Mouse (Mus musculus): ENCODE measurements around the gene Socs5. TPM values are rescaled to one million over a fixed set of nuclear protein-coding genes. Genes with fewer than 3 reads are reported as not detected.

The Socs5 gene
- polyA plus RNA-seq, 1 experiment from 2014 or later = 17.7 TPM

DNA sequence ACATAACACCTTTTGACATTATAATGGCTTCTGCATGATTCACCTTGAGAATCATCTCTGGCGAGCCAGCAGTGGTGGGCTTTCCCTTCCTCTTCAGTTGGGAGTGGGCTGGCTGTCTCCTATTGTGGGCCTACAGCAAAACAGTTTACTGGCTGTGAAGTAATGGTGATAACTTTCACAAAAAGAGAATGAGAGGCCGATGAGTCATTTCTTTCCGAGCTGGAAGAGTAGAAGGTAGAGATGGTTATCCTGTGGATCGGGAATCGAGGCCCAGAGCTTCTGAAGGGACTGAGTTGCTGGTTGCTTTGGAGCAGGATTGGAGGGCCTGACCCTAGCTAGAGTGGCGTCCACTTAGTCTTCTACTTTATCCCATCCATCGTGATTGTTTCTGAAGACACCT is 2.0 kb downstream of the Socs5 start:
- WGBS = 82% methylated on average over 7 of the region's 7 CpGs
- ATAC-seq (ENCODE audit: low FRiP score) = no peak
- H3K27ac ChIP-seq (replicated peaks) = no peak overlapping the region
- no peaks in the 10 kb centered on the region for H3K9me3 ChIP-seq (replicated peaks)
- H3K9ac ChIP-seq (replicated peaks) = no peak overlapping the region
- H3K4me1 ChIP-seq = peaks cover 33% of the 10 kb centered on the region
- H3K36me3 ChIP-seq = no peaks in the 10 kb centered on the region
- H3K4me3 ChIP-seq (replicated peaks) = no peak overlapping the region
- peak overlapping the region; percentile 37 for H3K4me2 ChIP-seq
- no peaks in the 10 kb centered on the region for H3K27me3 ChIP-seq (replicated peaks)

- no peaks in the 10 kb centered on the region for H3K27me3 ChIP-seq (replicated peaks)
- H3K4me3 ChIP-seq (replicated peaks) = no peak overlapping the region
- H3K9ac ChIP-seq (replicated peaks) = no peak overlapping the region
- WGBS = 78% methylated on average over 5 of the region's 5 CpGs
- H3K36me3 ChIP-seq = no peaks in the 10 kb centered on the region
- ATAC-seq (ENCODE audit: low FRiP score) = no peak
- no peak overlapping the region for H3K4me2 ChIP-seq
- H3K4me1 ChIP-seq = peaks cover 36% of the 10 kb centered on the region
- no peaks in the 10 kb centered on the region for H3K9me3 ChIP-seq (replicated peaks)
- no peak overlapping the region for H3K27ac ChIP-seq (replicated peaks)
Observed at GRCm38 (mm10) chr17:87112852-87113592, 5.5 kb downstream of the Socs5 start.

- Histone ChIP-seq H3K27ac (replicated peaks) (peak overlapping the region; percentile 63), H3K4me2 (no peak overlapping the region), H3K36me3 (no peaks in the 10 kb centered on the region), H3K27me3 (replicated peaks) (no peaks in the 10 kb centered on the region), H3K4me1 (peaks cover 17% of the 10 kb centered on the region), H3K9me3 (replicated peaks) (no peaks in the 10 kb centered on the region), H3K4me3 (replicated peaks) (no peak overlapping the region), H3K9ac (replicated peaks) (no peak overlapping the region)
- WGBS = 45% methylated on average over 6 of the region's 6 CpGs
- peak; percentile 70 for ATAC-seq (ENCODE audit: low FRiP score)
Observed at GRCm38 (mm10) chr17:87115615-87116014, 8.1 kb downstream of the Socs5 start.

DNA sequence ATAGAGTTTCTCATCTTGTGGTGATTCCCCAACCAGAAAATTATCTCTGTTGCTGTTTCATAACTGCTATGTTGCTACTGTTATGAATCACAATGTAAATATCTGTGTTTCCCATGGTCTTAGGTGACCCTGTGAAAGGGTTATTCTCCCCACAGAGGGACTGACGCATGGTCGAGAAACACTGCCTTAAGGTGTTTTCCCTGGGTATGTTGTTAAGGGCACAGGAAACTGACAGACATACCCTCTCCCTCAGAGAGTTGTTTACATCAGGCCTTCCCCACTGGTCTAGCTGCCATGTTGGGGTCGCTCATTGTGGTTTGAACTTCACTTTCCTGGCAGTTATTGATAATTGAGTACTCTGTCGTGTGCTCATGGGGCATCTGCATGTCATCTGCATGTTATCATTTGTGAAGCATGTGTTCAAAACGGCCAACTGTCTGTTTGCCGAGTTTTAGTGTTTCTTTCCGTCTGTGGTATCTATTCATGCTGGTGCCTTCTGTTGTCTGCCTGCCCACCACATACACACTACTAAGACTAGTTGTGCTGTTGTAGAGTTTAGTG is 11.6 kb downstream of the Socs5 start:
- WGBS = 80% methylated on average over 7 of the region's 7 CpGs
- Histone ChIP-seq H3K4me2 (no peak overlapping the region), H3K27me3 (replicated peaks) (no peaks in the 10 kb centered on the region), H3K27ac (replicated peaks) (no peak overlapping the region), H3K4me1 (peaks cover 14% of the 10 kb centered on the region), H3K36me3 (peaks cover 6% of the 10 kb centered on the region; the same call in 1 of the 2 replicates), H3K4me3 (replicated peaks) (no peak overlapping the region), H3K9me3 (replicated peaks) (no peaks in the 10 kb centered on the region), H3K9ac (replicated peaks) (no peak overlapping the region)
- ATAC-seq (ENCODE audit: low FRiP score) = no peak

DNA sequence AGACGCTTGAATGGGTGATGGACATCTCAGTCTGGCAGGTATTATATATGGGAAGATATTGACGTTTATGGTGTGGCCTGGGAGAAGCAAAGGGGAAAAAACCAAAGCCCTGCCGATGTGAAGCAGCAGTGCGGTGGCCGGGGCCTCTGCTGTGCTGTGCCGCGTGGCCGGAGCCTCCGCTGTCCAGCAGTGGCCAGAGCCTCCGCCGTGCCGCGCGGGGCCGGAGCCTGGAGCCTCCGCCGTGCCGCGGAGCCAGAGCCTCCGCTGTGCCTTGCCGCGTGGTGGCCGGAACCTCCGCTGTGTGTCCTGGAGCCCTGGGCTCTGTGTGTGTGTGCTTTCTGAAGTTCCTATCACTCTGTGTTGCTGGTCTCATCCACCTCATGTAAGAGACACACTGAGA is 17.9 kb downstream of the Socs5 start:
- no peak overlapping the region for H3K27ac ChIP-seq (replicated peaks)
- H3K4me3 ChIP-seq (replicated peaks) = peak overlapping the region; percentile 12; the same call in 1 of the 2 replicates
- H3K4me1 ChIP-seq = peaks cover 5% of the 10 kb centered on the region
- H3K36me3 ChIP-seq = peaks cover 18% of the 10 kb centered on the region
- ATAC-seq (ENCODE audit: low FRiP score) = no peak
- no peaks in the 10 kb centered on the region for H3K9me3 ChIP-seq (replicated peaks)
- WGBS = 37% methylated on average over 24 of the region's 24 CpGs
- H3K4me2 ChIP-seq = peak overlapping the region; percentile 47
- H3K9ac ChIP-seq (replicated peaks) = peak overlapping the region; percentile 8; the same call in 1 of the 2 replicates
- no peaks in the 10 kb centered on the region for H3K27me3 ChIP-seq (replicated peaks)

DNA sequence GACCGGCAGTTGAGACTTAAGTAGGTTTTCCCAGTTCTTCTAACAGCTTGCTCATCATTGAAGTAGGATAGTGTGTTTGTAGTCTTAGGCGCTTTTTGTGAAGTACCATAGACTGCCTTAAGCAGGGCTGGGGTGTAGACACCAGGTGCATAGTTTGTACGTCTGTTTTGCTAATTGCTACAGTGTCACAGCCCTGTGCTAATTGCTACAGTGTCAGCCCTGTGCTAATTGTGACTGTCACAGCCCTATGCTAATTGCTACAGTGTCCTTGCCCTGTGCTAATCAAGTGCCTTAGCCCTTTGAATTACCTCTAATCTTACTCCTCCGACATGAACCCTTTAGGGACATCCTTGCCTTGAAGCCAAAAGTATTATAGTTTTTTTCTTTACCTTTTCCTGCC is 24.8 kb downstream of the Socs5 start:
- no peak overlapping the region for H3K4me2 ChIP-seq
- no peak overlapping the region for H3K27ac ChIP-seq (replicated peaks)
- no peaks in the 10 kb centered on the region for H3K27me3 ChIP-seq (replicated peaks)
- no peak for ATAC-seq (ENCODE audit: low FRiP score)
- WGBS = 52% methylated on average over 4 of the region's 4 CpGs
- H3K36me3 ChIP-seq = peaks cover 21% of the 10 kb centered on the region
- H3K9ac ChIP-seq (replicated peaks) = no peak overlapping the region
- no peaks in the 10 kb centered on the region for H3K9me3 ChIP-seq (replicated peaks)
- no peak overlapping the region for H3K4me3 ChIP-seq (replicated peaks)
- 0 out of 2 replicates have a peak, but pooled peaks cover 5% of the 10 kb centered on the region for H3K4me1 ChIP-seq

DNA sequence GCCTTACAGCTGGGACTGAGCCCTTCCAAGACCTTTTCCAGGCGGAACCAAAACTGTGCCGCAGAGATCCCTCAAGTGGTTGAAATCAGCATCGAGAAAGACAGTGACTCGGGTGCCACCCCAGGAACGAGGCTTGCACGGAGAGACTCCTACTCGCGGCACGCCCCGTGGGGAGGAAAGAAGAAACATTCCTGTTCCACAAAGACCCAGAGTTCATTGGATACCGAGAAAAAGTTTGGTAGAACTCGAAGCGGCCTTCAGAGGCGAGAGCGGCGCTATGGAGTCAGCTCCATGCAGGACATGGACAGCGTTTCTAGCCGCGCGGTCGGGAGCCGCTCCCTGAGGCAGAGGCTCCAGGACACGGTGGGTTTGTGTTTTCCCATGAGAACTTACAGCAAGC is 26.3 kb downstream of the Socs5 start:
- ATAC-seq (ENCODE audit: low FRiP score) = no peak
- H3K4me3 ChIP-seq (replicated peaks) = no peak overlapping the region
- H3K9me3 ChIP-seq (replicated peaks) = no peaks in the 10 kb centered on the region
- no peak overlapping the region for H3K4me2 ChIP-seq
- H3K27me3 ChIP-seq (replicated peaks) = no peaks in the 10 kb centered on the region
- peaks cover 22% of the 10 kb centered on the region for H3K36me3 ChIP-seq
- no peak overlapping the region for H3K9ac ChIP-seq (replicated peaks)
- H3K4me1 ChIP-seq = 0 out of 2 replicates have a peak, but pooled peaks cover 5% of the 10 kb centered on the region
- no peak overlapping the region for H3K27ac ChIP-seq (replicated peaks)
- 72% methylated on average over 23 of the region's 23 CpGs for WGBS

GRCm38 (mm10) chr17:87134631-87135030 is 27.2 kb downstream of the Socs5 start:
- no peak for ATAC-seq (ENCODE audit: low FRiP score)
- Histone ChIP-seq H3K36me3 (peaks cover 23% of the 10 kb centered on the region), H3K9me3 (replicated peaks) (no peaks in the 10 kb centered on the region), H3K27me3 (replicated peaks) (no peaks in the 10 kb centered on the region), H3K27ac (replicated peaks) (no peak overlapping the region), H3K4me1 (0 out of 2 replicates have a peak, but pooled peaks cover 5% of the 10 kb centered on the region), H3K4me2 (no peak overlapping the region), H3K9ac (replicated peaks) (no peak overlapping the region), H3K4me3 (replicated peaks) (no peak overlapping the region)
- WGBS = 91% methylated on average over 24 of the region's 24 CpGs

GRCm38 (mm10) chr17:87135741-87136140 is 28.3 kb downstream of the Socs5 start:
- Histone ChIP-seq H3K9ac (replicated peaks) (no peak overlapping the region), H3K27ac (replicated peaks) (no peak overlapping the region), H3K4me3 (replicated peaks) (no peak overlapping the region), H3K4me2 (no peak overlapping the region), H3K27me3 (replicated peaks) (no peaks in the 10 kb centered on the region), H3K4me1 (0 out of 2 replicates have a peak, but pooled peaks cover 5% of the 10 kb centered on the region), H3K36me3 (peaks cover 23% of the 10 kb centered on the region), H3K9me3 (replicated peaks) (no peaks in the 10 kb centered on the region)
- no peak for ATAC-seq (ENCODE audit: low FRiP score)
- WGBS = 92% methylated on average over 6 of the region's 6 CpGs

DNA sequence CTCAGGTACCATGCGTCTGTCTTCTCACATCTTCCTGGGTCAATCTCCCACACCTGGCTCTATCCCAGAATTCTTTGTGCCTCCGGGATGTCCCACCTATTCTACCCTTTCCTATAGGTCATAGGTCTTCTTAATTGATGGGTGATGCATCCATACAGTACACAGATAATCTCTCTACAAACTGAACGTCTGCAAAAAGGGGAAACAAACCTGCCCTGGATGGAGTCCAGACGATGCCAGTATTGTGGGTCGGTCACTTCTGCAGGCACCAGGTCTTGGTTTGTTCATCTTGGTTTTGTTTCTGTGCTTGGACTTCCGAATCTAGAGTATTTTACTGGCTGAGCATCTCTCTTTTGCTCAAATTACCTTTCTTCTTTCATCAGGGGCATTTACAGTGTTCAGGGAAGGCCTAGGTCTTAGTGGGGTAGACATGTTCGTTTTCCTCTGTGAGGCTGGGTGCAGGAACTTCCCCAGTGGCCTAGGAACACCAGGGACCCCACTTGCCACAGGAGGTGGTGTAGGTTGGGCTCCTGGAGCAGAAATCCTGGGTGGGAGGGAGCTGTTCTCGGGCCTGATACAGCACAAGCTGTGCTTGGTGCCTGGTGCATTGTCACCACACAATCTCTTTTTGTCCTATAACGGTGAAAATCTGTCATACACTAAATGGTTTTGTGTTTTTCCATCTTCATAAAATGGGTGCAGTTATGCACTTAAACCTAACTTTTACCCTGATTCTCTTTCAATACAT is 33.9 kb downstream of the Socs5 start:
- 0 out of 2 replicates have a peak, but pooled peaks cover 2% of the 10 kb centered on the region for H3K36me3 ChIP-seq
- H3K4me1 ChIP-seq = 0 out of 2 replicates have a peak, but pooled peaks cover 6% of the 10 kb centered on the region
- H3K27me3 ChIP-seq (replicated peaks) = no peaks in the 10 kb centered on the region
- no peak overlapping the region for H3K9ac ChIP-seq (replicated peaks)
- H3K9me3 ChIP-seq (replicated peaks) = no peaks in the 10 kb centered on the region
- WGBS = 87% methylated on average over 9 of the region's 9 CpGs
- ATAC-seq (ENCODE audit: low FRiP score) = no peak
- H3K27ac ChIP-seq (replicated peaks) = no peak overlapping the region
- H3K4me2 ChIP-seq = no peak overlapping the region
- no peak overlapping the region for H3K4me3 ChIP-seq (replicated peaks)

DNA sequence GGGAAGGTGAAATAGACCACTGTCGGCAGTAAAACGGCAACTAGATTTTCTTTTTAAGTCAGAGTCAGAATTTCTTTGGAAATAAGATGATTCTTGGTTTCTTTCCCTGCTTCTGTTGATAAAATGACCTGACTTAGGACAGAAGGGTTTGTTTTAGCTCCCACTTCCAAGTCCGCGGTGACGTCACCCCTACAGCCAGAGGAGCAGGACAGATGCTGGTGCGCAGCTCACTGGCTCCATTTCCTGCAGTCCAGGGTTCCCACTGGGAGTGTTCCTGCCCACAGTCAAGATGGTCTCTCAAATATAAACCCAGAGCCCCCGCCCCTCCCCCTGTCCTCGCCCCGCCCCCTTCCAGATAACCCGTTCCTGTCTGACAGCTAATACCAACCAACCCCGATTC is 34.8 kb downstream of the Socs5 start:
- no peak; the same call in 1 of the 2 replicates for ATAC-seq (ENCODE audit: low FRiP score)
- Histone ChIP-seq H3K4me2 (peak overlapping the region; percentile 42), H3K4me3 (replicated peaks) (no peak overlapping the region), H3K9me3 (replicated peaks) (no peaks in the 10 kb centered on the region), H3K9ac (replicated peaks) (no peak overlapping the region), H3K4me1 (0 out of 2 replicates have a peak, but pooled peaks cover 6% of the 10 kb centered on the region), H3K27ac (replicated peaks) (no peak overlapping the region), H3K27me3 (replicated peaks) (no peaks in the 10 kb centered on the region), H3K36me3 (0 out of 2 replicates have a peak, but pooled peaks cover 2% of the 10 kb centered on the region)
- WGBS = 52% methylated on average over 11 of the region's 11 CpGs

Measured in neural tube, embryonic 15.5 days (tissue).